Mouse (Mus musculus): Measurements from ENCODE around the gene Sptb. TPM values are rescaled to one million over a fixed set of nuclear protein-coding genes. Genes with fewer than 3 reads are reported as not detected.

The Sptb gene
- polyA plus RNA-seq, 1 experiment from 2014 or later: 53.4 TPM

DNA sequence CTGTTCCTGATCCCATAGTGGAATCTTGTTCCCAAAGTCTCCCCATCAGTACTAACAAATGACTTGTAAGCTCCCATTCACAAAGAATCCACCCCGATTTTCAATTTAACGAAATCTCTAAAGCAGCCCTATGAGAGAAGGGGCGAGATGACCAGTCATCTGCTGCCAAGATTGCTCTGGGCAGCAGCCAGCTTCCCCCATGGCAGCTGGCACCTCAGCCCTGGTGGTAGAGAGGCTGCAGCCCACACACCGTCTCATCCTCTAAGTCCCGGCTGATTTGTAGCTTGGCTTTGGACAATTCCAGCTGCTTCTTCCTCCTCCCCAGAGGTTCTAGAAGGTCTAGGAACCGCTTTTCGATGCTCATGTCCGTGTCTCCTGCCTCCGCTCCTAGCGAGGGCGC, 102.1 kb downstream of the Sptb start:
- no peaks in the 10 kb centered on the region for H3K27me3 ChIP-seq (replicated peaks; ENCODE audit: control insufficient read depth, insufficient read depth, low read length)
- no peak overlapping the region for H3K4me3 ChIP-seq (ENCODE audit: low read depth, low read length)
- DNase-seq (ENCODE audit: low spot score) (no peak), ATAC-seq (replicated peaks; ENCODE audit: low FRiP score) (no peak)
- WGBS: 89% methylated on average over 11 of the region's 11 CpGs
- no peak overlapping the region for H3K4me2 ChIP-seq
- no peaks in the 10 kb centered on the region for H3K4me1 ChIP-seq (replicated peaks; ENCODE audit: control insufficient read depth, insufficient read depth, low read length)
- no peak overlapping the region for H3K27ac ChIP-seq (ENCODE audit: low read depth, low read length)
- H3K9me3 ChIP-seq (ENCODE audit: control insufficient read depth, low read length): no peaks in the 10 kb centered on the region
- H3K9ac ChIP-seq (ENCODE audit: low read depth, low read length): no peak overlapping the region
- peaks cover 29% of the 10 kb centered on the region for H3K36me3 ChIP-seq (ENCODE audit: control insufficient read depth, insufficient read depth, low read length)

DNA sequence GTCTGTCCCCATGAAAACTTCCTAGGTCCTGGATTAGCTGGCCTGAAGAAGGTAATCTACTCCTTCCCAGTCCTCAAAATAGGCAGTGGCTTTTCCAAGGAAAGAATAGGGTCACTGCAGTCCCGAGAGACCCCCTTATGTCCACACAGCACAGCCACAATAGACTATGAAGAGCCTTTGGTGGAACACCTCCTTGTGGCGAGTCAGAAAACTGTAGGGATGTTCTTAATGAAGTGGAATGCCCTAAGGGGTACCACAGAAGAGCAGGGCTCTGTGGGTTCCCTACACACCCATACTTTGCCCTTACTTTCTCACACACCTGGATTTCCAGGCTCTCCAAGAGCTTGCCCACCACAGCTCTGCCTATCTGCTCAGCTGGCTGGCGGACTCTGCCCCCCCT, 104.5 kb downstream of the Sptb start:
- no peaks in the 10 kb centered on the region for H3K9me3 ChIP-seq (ENCODE audit: control insufficient read depth, low read length)
- no peak overlapping the region for H3K4me3 ChIP-seq (ENCODE audit: low read depth, low read length)
- no peaks in the 10 kb centered on the region for H3K4me1 ChIP-seq (replicated peaks; ENCODE audit: control insufficient read depth, insufficient read depth, low read length)
- no peak for ATAC-seq (replicated peaks; ENCODE audit: low FRiP score)
- no peaks in the 10 kb centered on the region for H3K27me3 ChIP-seq (replicated peaks; ENCODE audit: control insufficient read depth, insufficient read depth, low read length)
- no peak overlapping the region for H3K9ac ChIP-seq (ENCODE audit: low read depth, low read length)
- peaks cover 16% of the 10 kb centered on the region for H3K36me3 ChIP-seq (ENCODE audit: control insufficient read depth, insufficient read depth, low read length)
- H3K27ac ChIP-seq (ENCODE audit: low read depth, low read length): no peak overlapping the region
- no peak overlapping the region for H3K4me2 ChIP-seq
- no peak for DNase-seq (ENCODE audit: low spot score)
- WGBS: 61% methylated on average over 3 of the region's 3 CpGs

DNA sequence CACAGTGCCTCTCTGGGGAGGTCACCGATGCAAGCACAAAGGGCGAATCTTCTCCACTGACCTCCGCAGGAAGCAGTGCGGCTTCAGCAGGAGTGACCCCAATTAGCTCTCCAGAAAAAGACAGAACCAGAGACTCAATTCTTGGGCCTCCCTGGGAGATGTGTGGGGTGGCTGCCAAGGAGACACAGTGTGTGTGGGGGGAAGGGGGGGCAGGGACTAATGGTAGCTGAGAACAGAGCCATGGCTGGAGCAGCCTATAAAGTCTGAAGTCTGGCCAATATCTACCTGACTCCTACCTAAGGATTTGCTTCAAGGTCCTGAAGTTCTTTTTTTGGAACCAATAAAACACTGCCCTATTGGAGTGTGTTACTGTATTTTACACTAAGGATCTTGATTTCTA, 105.8 kb downstream of the Sptb start:
- no peak overlapping the region for H3K4me2 ChIP-seq
- H3K4me3 ChIP-seq (ENCODE audit: low read depth, low read length): no peak overlapping the region
- no peak for DNase-seq (ENCODE audit: low spot score)
- H3K9me3 ChIP-seq (ENCODE audit: control insufficient read depth, low read length): no peaks in the 10 kb centered on the region
- H3K9ac ChIP-seq (ENCODE audit: low read depth, low read length): no peak overlapping the region
- H3K4me1 ChIP-seq (replicated peaks; ENCODE audit: control insufficient read depth, insufficient read depth, low read length): no peaks in the 10 kb centered on the region
- 78% methylated on average over 4 of the region's 4 CpGs for WGBS
- no peak for ATAC-seq (replicated peaks; ENCODE audit: low FRiP score)
- H3K27ac ChIP-seq (ENCODE audit: low read depth, low read length): no peak overlapping the region
- H3K27me3 ChIP-seq (replicated peaks; ENCODE audit: control insufficient read depth, insufficient read depth, low read length): no peaks in the 10 kb centered on the region
- peaks cover 13% of the 10 kb centered on the region for H3K36me3 ChIP-seq (ENCODE audit: control insufficient read depth, insufficient read depth, low read length)

DNA sequence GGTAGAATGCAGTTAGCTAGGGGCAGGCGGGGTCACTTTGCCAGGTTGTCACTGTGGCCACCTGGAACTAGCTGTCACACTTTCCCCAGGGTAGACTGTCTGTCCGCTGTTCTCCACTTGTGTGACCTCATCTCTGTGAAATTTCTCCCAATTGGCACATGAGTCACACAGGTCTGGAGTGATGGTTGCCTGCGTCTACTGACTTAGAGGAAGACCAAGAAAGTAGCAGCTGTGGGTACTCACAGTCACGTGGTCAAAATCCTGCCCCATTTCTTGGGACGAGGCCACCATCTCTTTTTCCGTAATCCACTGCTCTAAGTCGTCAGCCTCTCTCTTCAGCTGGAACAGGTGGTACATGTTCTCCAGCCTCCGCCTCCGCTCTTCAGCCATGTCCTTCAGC, 106.6 kb downstream of the Sptb start:
- H3K9ac ChIP-seq (ENCODE audit: low read depth, low read length): no peak overlapping the region
- no peaks in the 10 kb centered on the region for H3K27me3 ChIP-seq (replicated peaks; ENCODE audit: control insufficient read depth, insufficient read depth, low read length)
- no peak overlapping the region for H3K27ac ChIP-seq (ENCODE audit: low read depth, low read length)
- no peaks in the 10 kb centered on the region for H3K9me3 ChIP-seq (ENCODE audit: control insufficient read depth, low read length)
- ATAC-seq (replicated peaks; ENCODE audit: low FRiP score) (no peak), DNase-seq (ENCODE audit: low spot score) (no peak)
- no peak overlapping the region for H3K4me2 ChIP-seq
- no peaks in the 10 kb centered on the region for H3K4me1 ChIP-seq (replicated peaks; ENCODE audit: control insufficient read depth, insufficient read depth, low read length)
- peaks cover 12% of the 10 kb centered on the region for H3K36me3 ChIP-seq (ENCODE audit: control insufficient read depth, insufficient read depth, low read length)
- H3K4me3 ChIP-seq (ENCODE audit: low read depth, low read length): no peak overlapping the region
- WGBS: 89% methylated on average over 9 of the region's 9 CpGs

DNA sequence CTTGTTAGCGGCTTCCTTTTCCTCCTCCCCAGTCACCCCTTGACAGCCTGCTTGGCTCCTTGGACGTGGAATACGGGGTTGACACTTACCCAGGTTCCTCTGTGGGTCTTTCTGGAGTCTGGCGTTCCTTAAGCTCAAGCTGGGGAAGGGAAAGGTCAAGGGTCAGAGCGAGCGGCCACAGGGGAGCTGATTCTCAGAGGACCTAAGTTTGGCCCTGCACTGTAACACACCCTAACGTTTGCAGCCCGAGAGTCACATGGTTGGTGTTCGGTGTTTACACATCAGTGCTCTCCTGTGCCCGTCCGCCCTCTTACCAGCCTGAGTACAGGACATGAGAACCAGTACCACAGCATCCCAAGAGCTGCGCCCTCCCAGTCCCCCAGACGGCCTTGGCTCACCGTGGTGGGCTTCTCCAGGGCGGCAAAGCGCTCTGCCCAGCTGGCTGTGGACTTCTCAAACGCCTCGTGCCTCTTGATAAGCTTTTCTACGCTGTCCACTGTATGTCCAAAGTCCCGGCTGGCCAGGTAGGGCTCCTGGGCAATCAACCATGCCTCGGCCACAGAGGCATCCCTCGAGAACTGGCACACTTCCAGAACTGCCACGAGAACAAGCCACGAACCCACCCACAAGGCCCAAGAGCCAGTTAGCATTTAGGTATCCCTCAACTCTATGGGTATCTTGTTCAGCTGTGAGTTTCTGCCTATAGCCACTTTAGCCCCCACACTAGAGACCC, 112.0 kb downstream of the Sptb start:
- DNase-seq (ENCODE audit: low spot score): no peak
- Histone ChIP-seq H3K4me3 (ENCODE audit: low read depth, low read length) (no peak overlapping the region), H3K9ac (ENCODE audit: low read depth, low read length) (no peak overlapping the region), H3K27ac (ENCODE audit: low read depth, low read length) (no peak overlapping the region), H3K9me3 (ENCODE audit: control insufficient read depth, low read length) (no peaks in the 10 kb centered on the region), H3K36me3 (ENCODE audit: control insufficient read depth, insufficient read depth, low read length) (peaks cover 9% of the 10 kb centered on the region), H3K4me1 (replicated peaks; ENCODE audit: control insufficient read depth, insufficient read depth, low read length) (peaks cover 12% of the 10 kb centered on the region), H3K27me3 (replicated peaks; ENCODE audit: control insufficient read depth, insufficient read depth, low read length) (no peaks in the 10 kb centered on the region; the same call in 1 of the 2 replicates), H3K4me2 (no peak overlapping the region)
- ATAC-seq (replicated peaks; ENCODE audit: low FRiP score): no peak
- WGBS: 77% methylated on average over 24 of the region's 24 CpGs

DNA sequence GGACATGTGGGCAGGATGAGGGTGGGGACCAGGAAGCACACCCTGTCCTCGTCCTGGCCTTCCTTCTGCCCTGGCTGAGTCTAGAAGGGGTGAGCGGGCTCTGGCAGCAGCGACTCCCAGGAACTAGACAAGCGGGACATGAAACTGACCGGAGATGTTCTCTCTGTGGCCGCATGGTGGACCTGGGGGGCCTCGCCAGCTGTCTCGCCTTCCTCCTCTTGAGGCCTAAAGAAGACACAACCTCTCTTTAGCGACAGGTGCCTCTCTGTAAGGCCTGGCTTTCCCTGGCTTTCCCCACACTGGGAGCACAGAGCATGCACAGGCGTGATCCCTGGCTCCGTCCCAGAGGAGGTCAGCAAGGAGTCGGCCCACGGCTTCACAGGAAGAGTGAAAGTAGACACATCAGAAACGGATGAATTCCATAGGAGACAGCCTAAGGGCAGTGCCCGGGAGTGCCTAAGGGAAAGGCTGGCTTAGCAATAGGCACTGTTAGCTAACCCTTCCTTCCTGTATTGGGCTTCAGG, 112.7 kb downstream of the Sptb start:
- no peak overlapping the region for H3K4me3 ChIP-seq (ENCODE audit: low read depth, low read length)
- 82% methylated on average over 15 of the region's 15 CpGs for WGBS
- H3K36me3 ChIP-seq (ENCODE audit: control insufficient read depth, insufficient read depth, low read length): peaks cover 5% of the 10 kb centered on the region

DNA sequence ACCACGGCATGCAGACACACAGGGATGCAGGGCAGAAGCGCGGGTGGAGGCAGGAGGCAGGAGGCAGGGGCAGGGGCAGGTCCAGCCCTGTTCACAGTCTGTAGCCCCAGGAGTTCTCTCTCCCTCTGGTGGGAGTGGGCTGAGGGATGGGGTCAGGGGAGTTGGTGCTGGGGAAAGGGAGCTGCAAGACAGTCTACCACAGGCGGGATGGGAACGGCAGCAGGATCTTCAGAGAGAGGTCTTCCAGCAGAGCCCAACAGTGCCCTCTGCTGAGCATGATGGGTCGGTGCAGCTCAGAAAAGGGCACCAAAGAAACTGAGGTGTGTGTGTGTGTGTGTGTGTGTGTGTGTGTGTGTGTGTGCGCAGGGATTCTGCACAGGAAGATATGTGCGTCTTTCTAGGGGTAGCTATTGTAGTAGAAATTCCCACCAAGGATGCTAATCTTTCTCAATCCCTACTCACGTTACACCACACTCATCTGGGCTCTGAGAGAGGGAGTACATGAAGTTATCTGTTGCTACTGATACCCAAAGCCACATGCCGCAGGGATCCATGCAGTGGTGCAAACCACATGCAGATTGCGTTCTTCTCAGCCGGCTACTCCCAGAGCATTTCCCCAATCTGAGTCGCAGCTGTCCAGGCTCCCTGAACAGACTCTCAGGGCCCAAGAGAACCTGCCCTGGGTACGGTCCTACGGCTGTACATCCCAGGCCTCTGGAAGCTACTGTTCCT, 113.9 kb downstream of the Sptb start:
- ATAC-seq (replicated peaks; ENCODE audit: low FRiP score) (no peak), DNase-seq (ENCODE audit: low spot score) (peak; percentile 55)
- no peak overlapping the region for H3K27ac ChIP-seq (ENCODE audit: low read depth, low read length)
- H3K4me1 ChIP-seq (replicated peaks; ENCODE audit: control insufficient read depth, insufficient read depth, low read length): peaks cover 12% of the 10 kb centered on the region
- H3K4me2 ChIP-seq: no peak overlapping the region
- H3K4me3 ChIP-seq (ENCODE audit: low read depth, low read length): no peak overlapping the region
- H3K9me3 ChIP-seq (ENCODE audit: control insufficient read depth, low read length): no peaks in the 10 kb centered on the region
- H3K36me3 ChIP-seq (ENCODE audit: control insufficient read depth, insufficient read depth, low read length): peaks cover 5% of the 10 kb centered on the region
- H3K27me3 ChIP-seq (replicated peaks; ENCODE audit: control insufficient read depth, insufficient read depth, low read length): no peaks in the 10 kb centered on the region; the same call in none of the 2 replicates
- 47% methylated on average over 15 of the region's 15 CpGs for WGBS
- H3K9ac ChIP-seq (ENCODE audit: low read depth, low read length): no peak overlapping the region

More for the DNA sequence above, 112.7 kb downstream of the Sptb start:
- Histone ChIP-seq H3K27me3 (replicated peaks; ENCODE audit: control insufficient read depth, insufficient read depth, low read length) (no peaks in the 10 kb centered on the region; the same call in none of the 2 replicates), H3K4me1 (replicated peaks; ENCODE audit: control insufficient read depth, insufficient read depth, low read length) (peaks cover 12% of the 10 kb centered on the region), H3K9ac (ENCODE audit: low read depth, low read length) (no peak overlapping the region), H3K4me2 (no peak overlapping the region), H3K9me3 (ENCODE audit: control insufficient read depth, low read length) (no peaks in the 10 kb centered on the region), H3K27ac (ENCODE audit: low read depth, low read length) (no peak overlapping the region)
- ATAC-seq (replicated peaks; ENCODE audit: low FRiP score) (no peak), DNase-seq (ENCODE audit: low spot score) (no peak)

DNA sequence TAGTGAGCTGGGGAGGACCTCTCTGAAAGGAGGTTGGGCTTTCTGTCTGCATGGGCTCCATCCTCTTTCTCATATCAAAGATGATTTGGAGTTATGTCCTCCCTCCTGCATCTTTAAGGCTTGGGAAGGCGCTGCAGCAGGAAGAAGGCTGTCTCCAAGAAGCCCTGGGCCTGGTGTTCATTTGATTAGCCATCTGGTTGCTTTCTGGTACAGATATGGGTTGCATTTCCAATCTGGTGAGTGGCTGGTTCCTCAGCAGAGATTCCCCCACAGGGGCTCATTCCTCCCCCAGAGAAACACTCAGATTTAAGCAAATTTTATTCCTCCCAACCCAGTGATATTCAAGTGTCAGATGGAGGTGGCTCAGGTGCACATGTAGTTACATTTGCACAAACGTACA, 114.5 kb downstream of the Sptb start:
- H3K27ac ChIP-seq (ENCODE audit: low read depth, low read length): no peak overlapping the region
- 73% methylated on average over 2 of the region's 2 CpGs for WGBS
- ATAC-seq (replicated peaks; ENCODE audit: low FRiP score): no peak
- H3K27me3 ChIP-seq (replicated peaks; ENCODE audit: control insufficient read depth, insufficient read depth, low read length): no peaks in the 10 kb centered on the region; the same call in none of the 2 replicates
- no peak overlapping the region for H3K4me2 ChIP-seq
- H3K9me3 ChIP-seq (ENCODE audit: control insufficient read depth, low read length): no peaks in the 10 kb centered on the region
- DNase-seq (ENCODE audit: low spot score): no peak
- peaks cover 12% of the 10 kb centered on the region for H3K4me1 ChIP-seq (replicated peaks; ENCODE audit: control insufficient read depth, insufficient read depth, low read length)
- H3K9ac ChIP-seq (ENCODE audit: low read depth, low read length): no peak overlapping the region
- peaks cover 5% of the 10 kb centered on the region; the same call in 1 of the 2 replicates for H3K36me3 ChIP-seq (ENCODE audit: control insufficient read depth, insufficient read depth, low read length)
- no peak overlapping the region for H3K4me3 ChIP-seq (ENCODE audit: low read depth, low read length)
